Comparison of ENCODE assay signal across 9 mouse cellular contexts in the genomic region with DNA sequence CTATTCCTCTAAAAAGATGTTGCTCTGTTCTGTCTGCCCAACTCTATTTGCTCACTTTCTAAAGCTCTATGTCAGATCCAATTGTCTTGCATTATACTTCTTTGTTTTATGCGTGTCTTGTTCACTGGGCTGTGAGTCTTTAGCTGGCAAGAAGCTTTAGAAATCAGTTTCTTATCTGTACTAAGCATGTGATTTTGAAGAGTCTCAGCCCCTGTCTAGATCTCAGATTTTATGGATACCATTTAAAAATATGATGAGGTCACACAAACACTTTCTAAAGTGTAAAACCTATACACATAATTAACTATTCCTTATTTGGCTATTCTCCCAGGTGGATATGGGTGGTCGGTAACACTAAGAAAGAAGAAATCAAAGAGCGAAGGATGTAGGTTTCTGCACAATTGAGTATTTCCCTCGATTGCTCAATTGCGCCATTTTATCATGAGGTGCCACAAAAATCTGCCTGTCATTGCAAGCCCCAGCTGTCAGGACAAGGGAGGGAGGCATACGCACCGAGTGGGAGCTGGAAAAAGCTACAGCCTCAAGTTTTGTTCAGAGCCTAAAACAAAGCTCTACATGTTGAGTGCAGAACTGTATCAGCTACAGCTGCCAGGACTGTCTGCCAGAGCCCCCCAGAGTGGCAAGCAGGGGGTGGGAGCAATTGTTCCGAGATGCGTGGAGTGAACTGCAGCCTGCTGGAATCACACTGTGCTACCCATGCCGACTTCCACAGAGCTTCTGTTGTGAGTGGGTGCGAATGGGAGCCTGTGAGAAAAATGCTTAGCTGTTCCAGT. TPM values are rescaled to one million over a fixed set of nuclear protein-coding genes. Genes with fewer than 3 reads are reported as not detected.
DNase-seq lines count a peak whose midpoint lies in the region; ATAC-seq lines count a peak whose summit lies in the region.
"Had no signal": no experiment of that assay in that cellular context is flagged by ENCODE, and none has a peak within 500 bp of the region (broad histone marks: within the 10 kb centered on the region; RNA-seq: fewer than 3 reads in every experiment).

No protein-coding gene starts in this region.

- no peaks in the 10 kb centered on the region for H3K9me3 ChIP-seq in neural tube, embryonic 13.5 days

- H3K36me3 ChIP-seq in neural tube, embryonic 13.5 days = no peaks in the 10 kb centered on the region; the same call in 1 of the 2 replicates

- peaks cover 5% of the 10 kb centered on the region; the same call in 1 of the 2 replicates for H3K4me1 ChIP-seq in neural tube, embryonic 13.5 days (replicated peaks)

- H3K27ac ChIP-seq in neural tube, embryonic 13.5 days (replicated peaks) = no peak overlapping the region

- H3K9ac ChIP-seq in neural tube, embryonic 13.5 days = no peak overlapping the region

- 65% methylated on average over 11 of the region's 11 CpGs for WGBS in neural tube, embryonic 13.5 days

- no peak overlapping the region for H3K4me2 ChIP-seq in neural tube, embryonic 13.5 days

- no peak overlapping the region for H3K4me3 ChIP-seq in neural tube, embryonic 13.5 days

- ATAC-seq in neural tube, embryonic 13.5 days (ENCODE audit: low read depth) = peak; percentile 53
- ATAC-seq in inflammation-experienced regulatory T-cells, adult 6 months = no peak

- DNase-seq in neural tube, embryonic 10.5 days (ENCODE audit: extremely low spot score, low spot score) = no peak
- DNase-seq in frontal cortex, postnatal 14 days (ENCODE audit: low spot score in 2 of 2) = peak; percentile 59 to 72
- DNase-seq in left cerebral cortex, postnatal 25 days (ENCODE audit: low spot score in 2 of 2) = peak; percentile 75 to 91
- peak; percentile 75 to 86 for DNase-seq in right cerebral cortex, postnatal 10 days (ENCODE audit: low spot score in 2 of 2)
- no peak for DNase-seq in urinary bladder, postnatal 36 days (ENCODE audit: low spot score in 2 of 2)
- no peak for DNase-seq in MN1 (ENCODE audit: low spot score)

- H3K27me3 ChIP-seq in neural tube, embryonic 13.5 days = no peaks in the 10 kb centered on the region

- intact Hi-C loops in left cerebral cortex, postnatal 25 days (cut with DNase I) = no loop called here

RNA-seq across cellular contexts. Expression of a gene that starts 47.6 kb away (rescaled TPM):
- 36.5 and 40.8 TPM in 2 replicates for polyA plus RNA-seq in neural tube, embryonic 13.5 days (2015; fragmentation: Nextera tagmentation; extraction: Ambion mirVana)
- total RNA-seq in left cerebral cortex, postnatal 25 days (2021) = 100 to 1,000 TPM; 261 to 279 TPM
- polyA plus RNA-seq in inflammation-experienced regulatory T-cells, adult 6 months (2017; shearing (Covaris generic)) = not detected
- total RNA-seq: neutrophil, adult 5-6 weeks had no signal

Comparison
In these comparisons a context has a peak if more than half of its experiments do, and no peak if none do; other contexts are left out.
1. DNase-seq: peak in frontal cortex, postnatal 14 days (2 of 2), left cerebral cortex, postnatal 25 days (2 of 2) and right cerebral cortex, postnatal 10 days (2 of 2); none in neural tube, embryonic 10.5 days (single experiment), urinary bladder, postnatal 36 days (0 of 2) and MN1 (single experiment).
2. RNA of a gene that starts 47.6 kb away (polyA plus RNA-seq): 36.5 to 40.8 TPM in neural tube, embryonic 13.5 days; not detected in inflammation-experienced regulatory T-cells, adult 6 months; every median in the first group is over 10 times any median in the second.